Mouse (Mus musculus) olfactory bulb, adult 2 months (tissue): ENCODE data around the gene Fam133b. TPM values are rescaled to one million over a fixed set of nuclear protein-coding genes. Genes with fewer than 3 reads are reported as not detected.

Experiments used
- H3K27ac ChIP-seq: fragments of 200-500 bp; 2 replicates; pipeline ENCODE4 v1.5.1; 2012; ENCODE audit warnings: low read depth, low read length; ENCODE audit not compliant: insufficient read depth
- H3K4me1 ChIP-seq: fragments of 200-500 bp; 2 replicates; pipeline ENCODE4 v1.6.1; 2012; ENCODE audit warnings: low read length; ENCODE audit not compliant: control insufficient read depth, insufficient read depth
- H3K4me3 ChIP-seq: fragments of 200-500 bp; 2 replicates; pipeline ENCODE4 v1.5.1; 2012; ENCODE audit warnings: mild to moderate bottlenecking, low read depth, low read length, moderate library complexity; ENCODE audit not compliant: insufficient read depth
- CTCF ChIP-seq: fragments of 200-500 bp; IDR thresholded peaks from 2 replicates; pipeline ENCODE4 v1.5.1; 2012; ENCODE audit warnings: low read depth, mild to moderate bottlenecking, low read length, moderate library complexity; ENCODE audit not compliant: insufficient read depth
- POLR2A ChIP-seq: fragments of 200-500 bp; IDR thresholded peaks from 2 replicates; pipeline ENCODE4 v1.6.1; 2012; ENCODE audit warnings: mild to moderate bottlenecking, low read depth, low read length, moderate library complexity; ENCODE audit not compliant: insufficient read depth
- WGBS: fragments of 180-500 bp; shearing (Covaris S2); methylation state at CpG from one replicate; pipeline ENCODE4 v1.1.7; 2018; 5-methylcytosine and 5-hydroxymethylcytosine counted together
- polyA plus RNA-seq: library from polyadenylated mRNA; stranded (reverse); fragments of >200 nt; gene quantifications from 2 replicates; pipeline ENCODE4 v1.2.4, GENCODE M21; 2012; ENCODE audit warnings: low replicate concordance; ENCODE audit not compliant: missing spikeins, insufficient read depth, insufficient read length

Gene Fam133b
- polyA plus RNA-seq: not detected in 2 replicates

- Histone ChIP-seq H3K27ac (peak within 1 kb of the TSS; percentile 47), H3K4me1 (0 out of 2 replicates have a peak, but pooled peaks cover 2% of the 10 kb centered on the region), H3K4me3 (peak within 1 kb of the TSS; percentile 82)
- TF ChIP-seq POLR2A (peak; percentile 75), CTCF (peak; percentile 93)
- under 1% methylated on average over 80 of the region's 80 CpGs for WGBS
These were observed at the start of gene Fam133b for GRCm38 (mm10) chr5:3543629-3544479. Gene Fam133b, plus strand, starts transcription at chr5:3543833.

- no peak overlapping the region for H3K4me3 ChIP-seq
- no peaks in the 10 kb centered on the region for H3K4me1 ChIP-seq
- TF ChIP-seq CTCF: no peak
- no peak for TF ChIP-seq POLR2A
- no peak overlapping the region for H3K27ac ChIP-seq
- WGBS: 90% methylated on average over 9 of the region's 9 CpGs
These were observed 49.7 kb upstream of the Fam133b start for GRCm38 (mm10) chr5:3493968-3494367.

- H3K4me1 ChIP-seq: no peaks in the 10 kb centered on the region
- TF ChIP-seq CTCF (no peak), POLR2A (no peak)
- WGBS: 91% methylated on average over 8 of the region's 8 CpGs
- no peak overlapping the region for H3K4me3 ChIP-seq
- no peak overlapping the region for H3K27ac ChIP-seq
These were observed 49.0 kb upstream of the Fam133b start for GRCm38 (mm10) chr5:3494452-3495187.

GRCm38 (mm10) chr5:3497505-3497925 is 46.1 kb upstream of the Fam133b start:
- 70% methylated on average over 5 of the region's 5 CpGs for WGBS
- no peak overlapping the region for H3K27ac ChIP-seq
- no peak for TF ChIP-seq CTCF
- no peak for TF ChIP-seq POLR2A
- H3K4me1 ChIP-seq: no peaks in the 10 kb centered on the region
- no peak overlapping the region for H3K4me3 ChIP-seq

GRCm38 (mm10) chr5:3500298-3500697 is 43.3 kb upstream of the Fam133b start:
- no peak overlapping the region for H3K27ac ChIP-seq
- H3K4me1 ChIP-seq: no peaks in the 10 kb centered on the region
- TF ChIP-seq CTCF (no peak), POLR2A (no peak)
- H3K4me3 ChIP-seq: no peak overlapping the region
- 94% methylated on average over 5 of the region's 5 CpGs for WGBS

- TF ChIP-seq CTCF (no peak), POLR2A (no peak)
- Histone ChIP-seq H3K4me3 (no peak overlapping the region), H3K4me1 (no peaks in the 10 kb centered on the region), H3K27ac (no peak overlapping the region)
- WGBS: 76% methylated on average over 8 of the region's 8 CpGs
These were observed 42.6 kb upstream of the Fam133b start for GRCm38 (mm10) chr5:3500957-3501563.

GRCm38 (mm10) chr5:3501564-3502001 is 42.0 kb upstream of the Fam133b start:
- Histone ChIP-seq H3K27ac (no peak overlapping the region), H3K4me3 (no peak overlapping the region), H3K4me1 (no peaks in the 10 kb centered on the region)
- TF ChIP-seq CTCF: no peak
- no peak for TF ChIP-seq POLR2A
- 48% methylated on average over 8 of the region's 8 CpGs for WGBS

- no peak overlapping the region for H3K27ac ChIP-seq
- no peak overlapping the region for H3K4me3 ChIP-seq
- 71% methylated on average over 11 of the region's 11 CpGs for WGBS
- no peaks in the 10 kb centered on the region for H3K4me1 ChIP-seq
- TF ChIP-seq POLR2A (no peak), CTCF (no peak)
These were observed 40.9 kb upstream of the Fam133b start for GRCm38 (mm10) chr5:3502610-3503350.
